Mouse (Mus musculus) ES-Bruce4 (cell line): ENCODE measurements around the gene Kcnab3.

Experiments
- CTCF ChIP-seq: IDR thresholded peaks from one replicate; pipeline ENCODE4 v1.8.1; 2011; ENCODE audit warnings: low read depth, low read length
- EP300 ChIP-seq: IDR thresholded peaks from 2 replicates; pipeline ENCODE4 v1.6.1; 2011; ENCODE audit warnings: low read depth, low read length; ENCODE audit not compliant: insufficient read depth
- POLR2A ChIP-seq: IDR thresholded peaks from one replicate; pipeline ENCODE4 v1.8.1; 2011; ENCODE audit warnings: low read length; ENCODE audit not compliant: insufficient read depth

DNA sequence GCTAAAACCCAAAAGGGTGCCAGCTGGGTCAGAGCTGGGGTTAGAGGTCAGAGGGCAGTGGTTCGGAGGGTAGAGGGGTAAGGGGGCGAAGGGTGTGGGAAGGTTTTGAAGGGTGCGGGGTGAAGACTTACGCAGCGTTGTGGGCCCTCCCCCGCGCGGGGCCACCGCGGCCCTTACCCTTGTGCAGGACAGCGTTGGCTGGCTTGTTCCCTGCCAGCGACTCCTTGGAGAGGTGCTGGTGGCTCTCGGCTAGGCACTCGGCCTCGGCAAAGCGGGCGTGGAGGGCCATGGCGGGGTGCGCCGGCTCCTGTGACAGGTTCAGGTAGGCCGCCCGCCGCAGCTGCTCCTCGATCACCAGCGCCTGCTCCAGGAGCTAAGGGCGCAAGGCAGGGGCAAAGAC lies 20.4 kb downstream of the Kcnab3 start:
- no peak for TF ChIP-seq CTCF
- no peak for TF ChIP-seq POLR2A
- TF ChIP-seq EP300, result no peak
